Mouse (Mus musculus): Measurements from ENCODE around the gene Slc35e2.
A peak's percentile ranks its signal among the peaks of the same experiment; 100 is the strongest.
"Not testable (repeated sequence)": the region's sequence is repeated elsewhere in the genome, so short reads cannot be mapped to it uniquely, and the experiment has no call there.

Gene Slc35e2

DNA sequence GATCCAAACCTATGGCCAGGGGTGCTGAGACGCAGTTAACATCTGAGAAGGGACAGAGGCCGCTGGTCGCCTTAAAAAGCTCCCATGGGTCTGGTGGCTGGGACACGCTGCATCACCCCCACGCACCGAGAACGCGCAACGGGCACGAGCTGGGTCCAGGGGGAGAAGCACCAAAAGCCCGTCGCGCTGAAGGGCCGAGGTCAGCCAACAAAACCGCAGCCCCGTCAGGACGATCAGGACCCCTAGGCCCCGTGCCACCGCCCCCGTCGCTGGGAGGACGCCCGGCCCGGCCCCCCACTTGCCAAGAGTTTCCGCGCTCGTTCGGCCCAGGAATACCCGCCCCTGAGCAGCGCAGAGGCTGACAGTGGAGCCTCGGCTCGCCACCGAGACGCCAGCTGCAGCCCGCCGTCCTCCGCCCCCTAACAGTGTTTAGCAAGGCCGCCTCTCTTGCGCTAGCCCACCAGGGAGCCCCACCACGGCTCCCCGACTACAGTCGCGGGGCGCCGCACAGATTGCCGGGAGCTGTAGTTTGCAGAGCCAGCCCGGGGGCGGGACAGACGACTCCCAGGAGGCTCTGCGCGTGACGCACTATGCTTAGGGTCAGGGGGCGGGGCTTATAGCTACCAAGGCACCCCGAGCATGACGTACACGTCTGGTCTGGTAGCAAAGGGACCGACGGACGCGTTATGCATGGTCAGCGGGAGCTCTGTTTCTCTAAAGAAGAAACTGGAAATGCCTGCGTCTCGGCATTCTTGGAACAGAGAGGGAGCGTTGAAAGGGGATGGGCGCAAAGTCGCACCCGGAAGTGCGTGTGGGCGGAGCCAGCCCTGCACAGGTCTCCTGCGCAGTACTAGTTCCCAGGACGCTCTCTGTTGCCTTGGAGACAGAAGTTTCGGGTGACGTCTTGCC, 67.7 kb downstream of the Slc35e2 start, which contains the start of gene Mib2:
TSS of gene Mib2 (minus strand) at position 510 of the 909 bp plus-strand sequence.
- peak; percentile 89 to 96 for DNase-seq (ENCODE audit: low read depth in 1 of 2, low spot score in 2 of 2)

GRCm38 (mm10) chr4:155669598-155670075, 68.4 kb downstream of the Slc35e2 start:
- no peak for DNase-seq (ENCODE audit: low read depth in 1 of 2, low spot score in 2 of 2)

DNA sequence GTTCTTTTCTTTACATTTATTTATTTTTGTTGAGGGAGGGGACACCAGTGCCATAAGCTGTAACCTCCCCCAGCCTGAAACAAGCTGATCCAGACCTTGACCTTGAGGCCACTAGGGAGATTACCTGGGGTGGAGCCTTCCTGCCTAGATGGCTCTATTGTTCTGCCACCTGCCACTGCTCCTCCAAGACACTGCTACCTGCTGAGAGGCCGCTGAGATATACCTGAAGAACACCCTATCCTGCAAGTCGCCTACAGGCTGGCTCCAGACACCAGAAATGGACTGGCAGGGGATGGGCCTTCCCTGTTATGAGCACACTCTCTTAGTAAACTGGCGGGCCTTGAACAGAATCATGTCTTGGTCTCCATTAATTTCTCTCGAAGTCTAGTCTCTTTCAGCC, 69.0 kb downstream of the Slc35e2 start:
- DNase-seq (ENCODE audit: low read depth in 1 of 2, low spot score in 2 of 2) = not testable (repeated sequence)

GRCm38 (mm10) chr4:155672082-155672481, 70.9 kb downstream of the Slc35e2 start:
- no peak for DNase-seq (ENCODE audit: low read depth in 1 of 2, low spot score in 2 of 2)

Measured in monocyte, adult 2 months (primary cell).